15 mouse cellular contexts compared by ENCODE assay signal in genomic region chr4:144903088-144903487, GRCm38 (mm10). TPM values are rescaled to one million over a fixed set of nuclear protein-coding genes. Genes with fewer than 3 reads are reported as not detected.
DNase-seq lines count a peak whose midpoint lies in the region; ATAC-seq lines count a peak whose summit lies in the region.
"Had no signal": no experiment of that assay in that cellular context is flagged by ENCODE, and none has a peak within 500 bp of the region (broad histone marks: within the 10 kb centered on the region; RNA-seq: fewer than 3 reads in every experiment).

No protein-coding gene starts in this region.

- no peak overlapping the region for H3K9ac ChIP-seq in heart, embryonic 15.5 days
- H3K9ac ChIP-seq in liver, embryonic 12.5 days, result no peak overlapping the region
- no peak overlapping the region for H3K9ac ChIP-seq in liver, embryonic 11.5 days (ENCODE audit: low read depth, low read length)
- no peak overlapping the region for H3K9ac ChIP-seq in intestine, embryonic 16.5 days (ENCODE audit: low read depth, low read length)
- no peak overlapping the region for H3K9ac ChIP-seq in stomach, embryonic 14.5 days (replicated peaks; ENCODE audit: low read depth, low read length)
- H3K9ac ChIP-seq: limb, embryonic 13.5 days; midbrain, embryonic 15.5 days had no signal

- H3K4me3 ChIP-seq in heart, embryonic 15.5 days, result no peak overlapping the region
- H3K4me3 ChIP-seq in liver, embryonic 12.5 days, result no peak overlapping the region
- H3K4me3 ChIP-seq in liver, embryonic 11.5 days (ENCODE audit: low read depth, low read length), result no peak overlapping the region
- no peak overlapping the region for H3K4me3 ChIP-seq in intestine, embryonic 16.5 days (ENCODE audit: low read length)
- H3K4me3 ChIP-seq in stomach, embryonic 14.5 days (ENCODE audit: low read depth, low read length), result no peak overlapping the region
- no peak overlapping the region for H3K4me3 ChIP-seq in embryonic facial prominence, embryonic 10.5 days
- H3K4me3 ChIP-seq: forebrain, embryonic 10.5 days; layer of hippocampus, adult 2 months; left cerebral cortex, adult 2 months; limb, embryonic 13.5 days; midbrain, embryonic 15.5 days had no signal

- H3K4me2 ChIP-seq in heart, embryonic 15.5 days, result no peak overlapping the region
- no peak overlapping the region for H3K4me2 ChIP-seq in liver, embryonic 12.5 days
- no peak overlapping the region for H3K4me2 ChIP-seq in liver, embryonic 11.5 days
- H3K4me2 ChIP-seq in intestine, embryonic 16.5 days (ENCODE audit: low read depth, low read length), result no peak overlapping the region
- H3K4me2 ChIP-seq in stomach, embryonic 14.5 days (replicated peaks; ENCODE audit: low read depth, low read length), result no peak overlapping the region
- H3K4me2 ChIP-seq: limb, embryonic 13.5 days; midbrain, embryonic 15.5 days had no signal

- peaks cover 54% of the 10 kb centered on the region for H3K4me1 ChIP-seq in heart, embryonic 15.5 days (replicated peaks)
- peaks cover 87% of the 10 kb centered on the region for H3K4me1 ChIP-seq in liver, embryonic 12.5 days
- H3K4me1 ChIP-seq in liver, embryonic 11.5 days (replicated peaks; ENCODE audit: control insufficient read depth, insufficient read depth, low read length), result peaks cover 72% of the 10 kb centered on the region
- peaks cover 59% of the 10 kb centered on the region for H3K4me1 ChIP-seq in intestine, embryonic 16.5 days (ENCODE audit: control insufficient read depth, insufficient read depth, low read length)
- H3K4me1 ChIP-seq in stomach, embryonic 14.5 days (ENCODE audit: control insufficient read depth, insufficient read depth, low read length), result peaks cover 34% of the 10 kb centered on the region
- peaks cover 17% of the 10 kb centered on the region for H3K4me1 ChIP-seq in embryonic facial prominence, embryonic 10.5 days
- H3K4me1 ChIP-seq: midbrain, embryonic 15.5 days had no signal

- WGBS in heart, embryonic 15.5 days, result 69% methylated on average over 1 of the region's 1 CpGs
- 4% methylated on average over 1 of the region's 1 CpGs for WGBS in liver, embryonic 12.5 days (ENCODE audit: insufficient replicate concordance)
- 44% methylated on average over 1 of the region's 1 CpGs for WGBS in liver, embryonic 11.5 days
- 76% methylated on average over 1 of the region's 1 CpGs for WGBS in intestine, embryonic 16.5 days
- WGBS in stomach, embryonic 14.5 days, result 71% methylated on average over 1 of the region's 1 CpGs
- 82% methylated on average over 1 of the region's 1 CpGs for WGBS in embryonic facial prominence, embryonic 10.5 days

- ATAC-seq in heart, embryonic 15.5 days (replicated peaks; ENCODE audit: insufficient number of reproducible peaks, insufficient read depth, low FRiP score, low read depth), result no peak
- ATAC-seq in liver, embryonic 12.5 days, result no peak
- no peak for ATAC-seq in liver, embryonic 11.5 days (replicated peaks; ENCODE audit: low FRiP score)
- ATAC-seq in intestine, embryonic 16.5 days, result no peak
- no peak for ATAC-seq in stomach, embryonic 14.5 days (ENCODE audit: insufficient number of reproducible peaks, insufficient read depth, low FRiP score, low read depth)
- ATAC-seq: hindbrain, postnatal 0 days; midbrain, embryonic 15.5 days had no signal

- peaks cover 10% of the 10 kb centered on the region; the same call in 1 of the 2 replicates for H3K27me3 ChIP-seq in heart, embryonic 15.5 days
- no peaks in the 10 kb centered on the region for H3K27me3 ChIP-seq in liver, embryonic 12.5 days (replicated peaks)
- H3K27me3 ChIP-seq in liver, embryonic 11.5 days (replicated peaks; ENCODE audit: control insufficient read depth, insufficient read depth, low read length), result no peaks in the 10 kb centered on the region
- H3K27me3 ChIP-seq in intestine, embryonic 16.5 days (replicated peaks; ENCODE audit: control insufficient read depth, insufficient read depth, low read length), result no peaks in the 10 kb centered on the region
- no peaks in the 10 kb centered on the region for H3K27me3 ChIP-seq in stomach, embryonic 14.5 days (ENCODE audit: control insufficient read depth, insufficient read depth, low read length)
- no peaks in the 10 kb centered on the region for H3K27me3 ChIP-seq in embryonic facial prominence, embryonic 10.5 days (replicated peaks; ENCODE audit: low read depth, poor library complexity, severe bottlenecking)
- H3K27me3 ChIP-seq: limb, embryonic 13.5 days; midbrain, embryonic 15.5 days had no signal

- H3K36me3 ChIP-seq in heart, embryonic 15.5 days, result 0 out of 2 replicates have a peak, but pooled peaks cover 3% of the 10 kb centered on the region
- H3K36me3 ChIP-seq in liver, embryonic 12.5 days, result peaks cover 11% of the 10 kb centered on the region
- H3K36me3 ChIP-seq in liver, embryonic 11.5 days (ENCODE audit: control insufficient read depth, insufficient read depth, low read length), result no peaks in the 10 kb centered on the region
- H3K36me3 ChIP-seq in intestine, embryonic 16.5 days (ENCODE audit: control insufficient read depth, insufficient read depth, low read length), result peaks cover 8% of the 10 kb centered on the region
- H3K36me3 ChIP-seq in stomach, embryonic 14.5 days (ENCODE audit: control insufficient read depth, insufficient read depth, low read length), result peaks cover 13% of the 10 kb centered on the region; the same call in 1 of the 2 replicates
- peaks cover 14% of the 10 kb centered on the region for H3K36me3 ChIP-seq in embryonic facial prominence, embryonic 10.5 days (replicated peaks)
- H3K36me3 ChIP-seq: forebrain, embryonic 10.5 days; midbrain, embryonic 15.5 days had no signal

- peak overlapping the region; percentile 11; the same call in 1 of the 2 replicates for H3K27ac ChIP-seq in heart, embryonic 15.5 days
- H3K27ac ChIP-seq in liver, embryonic 12.5 days, result peak overlapping the region; percentile 31
- H3K27ac ChIP-seq in liver, embryonic 11.5 days (ENCODE audit: low read depth, low read length), result no peak overlapping the region
- H3K27ac ChIP-seq in intestine, embryonic 16.5 days (ENCODE audit: low read length), result peak overlapping the region; percentile 86
- 0 out of 2 replicates have a peak overlapping the region, but pooled peaks have one; percentile 3 for H3K27ac ChIP-seq in stomach, embryonic 14.5 days (ENCODE audit: low read length)
- H3K27ac ChIP-seq in embryonic facial prominence, embryonic 10.5 days (replicated peaks), result no peak overlapping the region
- H3K27ac ChIP-seq: forebrain, embryonic 10.5 days; hindbrain, postnatal 0 days; layer of hippocampus, adult 2 months; left cerebral cortex, adult 2 months; limb, embryonic 13.5 days; midbrain, embryonic 15.5 days had no signal

- no peak for DNase-seq in heart, postnatal 4 days
- no peak for DNase-seq in liver, embryonic 11.5 days (ENCODE audit: low spot score)
- no peak for DNase-seq in left cerebral cortex, adult 18-20 months (ENCODE audit: low spot score in 2 of 2)
- no peak for DNase-seq in embryonic facial prominence, embryonic 10.5 days (ENCODE audit: low spot score)
- DNase-seq: cerebellum, adult 11-12 months had no signal

- no peaks in the 10 kb centered on the region for H3K9me3 ChIP-seq in heart, embryonic 15.5 days (replicated peaks)
- H3K9me3 ChIP-seq in liver, embryonic 12.5 days (replicated peaks), result no peaks in the 10 kb centered on the region
- no peaks in the 10 kb centered on the region for H3K9me3 ChIP-seq in liver, embryonic 11.5 days (ENCODE audit: control insufficient read depth, low read length)
- no peaks in the 10 kb centered on the region for H3K9me3 ChIP-seq in intestine, embryonic 16.5 days (ENCODE audit: control insufficient read depth, low read length)
- no peaks in the 10 kb centered on the region for H3K9me3 ChIP-seq in stomach, embryonic 14.5 days (ENCODE audit: control insufficient read depth, low read depth, low read length)
- peaks cover 2% of the 10 kb centered on the region; the same call in 1 of the 2 replicates for H3K9me3 ChIP-seq in embryonic facial prominence, embryonic 10.5 days
- H3K9me3 ChIP-seq: forebrain, embryonic 10.5 days; limb, embryonic 13.5 days; midbrain, embryonic 15.5 days had no signal

RNA-seq across cellular contexts. Expression of gene Dhrs3, which starts 10.5 kb away (rescaled TPM):
- polyA plus RNA-seq in heart, embryonic 15.5 days (2015; fragmentation: Nextera tagmentation; extraction: Ambion mirVana), result 36.3 and 46.4 TPM in 2 replicates
- 10 to 100 TPM; 40.6 to 50.7 TPM for total RNA-seq in heart, postnatal 4 days (2021)
- 33.9 and 34.9 TPM in 2 replicates for polyA plus RNA-seq in liver, embryonic 12.5 days (2016; fragmentation: Nextera tagmentation; extraction: Ambion mirVana)
- 42.9 and 45.3 TPM in 2 replicates for polyA plus RNA-seq in liver, embryonic 11.5 days (2014; fragmentation: Nextera tagmentation; extraction: Ambion mirVana)
- polyA plus RNA-seq in intestine, embryonic 16.5 days (2015; fragmentation: Nextera tagmentation; extraction: Ambion mirVana), result 122 and 132 TPM in 2 replicates
- polyA plus RNA-seq in stomach, embryonic 14.5 days (2014; fragmentation: Nextera tagmentation; extraction: Ambion mirVana), result 128 and 143 TPM in 2 replicates
- 10 to 100 TPM; 32.3 to 34.8 TPM for total RNA-seq in left cerebral cortex, adult 18-20 months (2021)
- polyA plus RNA-seq in embryonic facial prominence, embryonic 10.5 days (2016; fragmentation: Nextera tagmentation; extraction: Ambion mirVana), result 22.0 and 30.2 TPM in 2 replicates

Comparison
In these comparisons a context has a peak if more than half of its experiments do, and no peak if none do; other contexts are left out.
1. H3K27ac ChIP-seq: peak in heart, embryonic 15.5 days (single experiment), liver, embryonic 12.5 days (single experiment), intestine, embryonic 16.5 days (single experiment) and stomach, embryonic 14.5 days (single experiment); none in liver, embryonic 11.5 days (single experiment) and embryonic facial prominence, embryonic 10.5 days (single experiment).